Mouse (Mus musculus): ENCODE results near the gene Slco2a1. TPM values are rescaled to one million over a fixed set of nuclear protein-coding genes. Genes with fewer than 3 reads are reported as not detected.

Slco2a1 gene
- total RNA-seq, 4 experiments from 2014 or later = 0.51 to 1.1 (median 0.80) TPM

- DNase-seq (ENCODE audit: low spot score in 2 of 2) = no peak
Measured at GRCm38 (mm10) chr9:103033381-103033780, 44.9 kb downstream of the Slco2a1 start.

DNA sequence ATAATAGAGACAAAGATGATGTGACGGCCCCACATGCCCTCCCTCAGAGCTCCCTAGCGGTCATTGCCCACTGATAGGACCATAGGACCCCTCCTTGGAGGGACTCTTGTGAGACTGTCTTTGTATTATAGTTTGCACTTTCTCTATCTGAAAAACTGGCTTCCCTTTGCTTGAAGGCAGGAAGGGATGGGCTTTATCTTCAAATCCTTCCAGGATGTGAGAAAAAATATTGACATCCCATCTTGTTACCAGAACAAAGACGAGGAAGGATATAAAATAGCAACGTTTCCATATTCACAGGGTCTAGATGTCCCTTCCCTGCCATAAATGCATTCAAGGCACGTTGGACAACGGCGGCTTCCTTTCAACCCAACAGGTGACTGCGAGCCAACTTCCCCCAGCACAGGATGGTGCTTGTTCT, 48.5 kb downstream of the Slco2a1 start:
- no peak for DNase-seq (ENCODE audit: low spot score in 2 of 2)

DNA sequence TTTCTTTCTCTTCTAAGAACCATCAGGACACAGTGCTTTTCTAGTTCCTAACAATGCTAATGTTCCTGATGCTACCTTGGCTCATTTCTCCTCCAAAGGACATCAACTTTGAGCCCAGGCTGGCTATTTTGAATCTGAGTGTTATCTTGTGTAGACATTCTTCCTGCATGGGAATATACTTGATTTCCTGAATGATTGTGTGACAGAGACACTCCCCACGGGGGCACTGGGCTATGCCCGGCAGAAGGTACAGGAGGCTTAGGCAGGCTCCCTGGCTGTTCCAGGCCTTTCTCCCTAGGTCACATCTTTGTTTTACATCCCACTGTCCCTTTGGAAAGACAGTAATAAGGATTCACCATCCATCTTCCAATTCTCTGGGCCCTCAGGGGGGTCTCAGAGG, 49.8 kb downstream of the Slco2a1 start:
- no peak for DNase-seq (ENCODE audit: low spot score in 2 of 2)

GRCm38 (mm10) chr9:103038705-103039104, 50.2 kb downstream of the Slco2a1 start:
- DNase-seq (ENCODE audit: low spot score in 2 of 2) = no peak

- DNase-seq (ENCODE audit: low spot score in 2 of 2) = no peak
Measured at GRCm38 (mm10) chr9:103040581-103040980, 52.1 kb downstream of the Slco2a1 start.

GRCm38 (mm10) chr9:103045406-103045805, 56.9 kb downstream of the Slco2a1 start:
- DNase-seq (ENCODE audit: low spot score in 2 of 2) = no peak

GRCm38 (mm10) chr9:103049049-103049511, 60.6 kb downstream of the Slco2a1 start:
- no peak for DNase-seq (ENCODE audit: low spot score in 2 of 2)

DNA sequence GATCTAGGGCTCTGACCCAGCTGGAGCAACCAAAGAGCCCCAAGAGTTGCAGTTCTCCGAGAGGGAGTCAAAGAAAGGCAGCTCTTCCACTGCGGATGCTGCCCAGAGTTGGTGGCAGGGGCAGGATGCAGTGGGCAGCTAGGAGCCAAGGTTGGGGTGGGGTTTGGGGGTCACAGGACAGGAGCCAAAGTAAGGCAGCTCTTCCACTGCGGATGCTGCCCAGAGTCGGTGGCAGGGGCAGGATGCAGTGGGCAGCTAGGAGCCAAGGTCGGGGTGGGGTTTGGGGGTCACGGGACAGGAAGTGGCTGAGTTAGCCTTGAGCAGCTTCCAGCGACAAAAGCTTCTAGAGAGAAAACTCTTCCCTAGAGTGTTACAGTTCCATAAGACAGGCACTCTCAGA, 65.3 kb downstream of the Slco2a1 start:
- no peak for DNase-seq (ENCODE audit: low spot score in 2 of 2)

- DNase-seq (ENCODE audit: low spot score in 2 of 2) = no peak
Measured at GRCm38 (mm10) chr9:103055061-103055460, 66.5 kb downstream of the Slco2a1 start.

DNA sequence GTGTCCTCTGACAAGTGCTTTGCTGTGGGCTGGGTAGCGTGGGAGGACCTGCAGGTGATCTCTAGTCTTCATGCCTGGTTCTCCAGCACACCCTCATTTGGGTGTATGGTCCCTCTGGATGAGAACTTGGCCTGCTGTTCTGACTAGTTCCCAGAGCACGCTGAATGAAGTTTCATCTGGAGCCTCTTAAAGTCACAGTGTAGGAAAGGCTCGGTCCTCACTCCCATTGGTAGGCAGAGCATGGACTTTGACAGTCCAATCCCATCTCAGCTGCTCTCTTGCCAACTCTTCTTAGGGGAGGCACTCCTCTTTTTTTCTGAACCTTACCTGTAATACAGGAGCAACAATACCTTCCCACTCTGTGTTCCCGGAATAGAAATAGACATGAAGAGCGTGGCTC, 67.7 kb downstream of the Slco2a1 start:
- no peak for DNase-seq (ENCODE audit: low spot score in 2 of 2)

- no peak for DNase-seq (ENCODE audit: low spot score in 2 of 2)
Measured at GRCm38 (mm10) chr9:103060551-103060950, 72.0 kb downstream of the Slco2a1 start.

GRCm38 (mm10) chr9:103061471-103062053, 73.0 kb downstream of the Slco2a1 start:
- no peak for DNase-seq (ENCODE audit: low spot score in 2 of 2)

DNA sequence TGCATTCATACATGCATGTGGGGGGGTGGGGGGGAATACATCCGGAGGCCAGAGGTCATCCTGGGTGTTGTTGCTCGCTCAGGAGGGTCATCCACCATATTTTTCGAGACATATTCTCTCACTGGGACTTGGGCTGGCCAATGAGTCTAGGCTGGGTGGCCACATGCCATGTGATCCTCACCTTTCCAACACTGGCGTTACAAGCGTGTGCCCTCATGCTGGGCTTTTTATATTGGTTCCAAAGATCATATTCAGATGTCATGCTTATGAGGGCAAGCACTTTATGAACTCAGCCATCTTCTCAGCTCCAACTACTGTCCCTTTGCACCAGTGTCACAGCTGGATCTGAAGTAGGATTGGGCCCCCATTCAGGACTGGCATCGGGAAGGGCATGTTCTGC, 75.1 kb downstream of the Slco2a1 start:
- no peak for DNase-seq (ENCODE audit: low spot score in 2 of 2)

DNA sequence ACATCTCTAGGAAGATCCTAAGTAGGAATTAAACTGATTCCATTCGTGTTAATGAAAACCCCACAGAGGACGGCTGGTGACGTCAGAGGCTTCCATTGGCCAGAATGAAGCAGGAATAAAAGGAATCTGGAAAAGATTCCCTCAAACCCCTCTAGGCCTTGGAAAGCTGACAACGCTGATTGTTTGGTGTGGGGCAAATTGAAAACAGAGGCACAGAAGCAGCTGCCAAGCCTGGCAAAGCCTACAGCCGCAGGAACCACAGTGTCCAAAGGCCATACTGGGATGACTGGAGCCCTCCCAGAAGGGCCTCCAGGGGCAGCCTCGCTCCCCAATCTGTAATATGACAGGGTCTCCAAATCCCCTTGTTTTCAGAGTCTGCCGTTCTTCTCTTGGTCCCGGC, 78.3 kb downstream of the Slco2a1 start:
- DNase-seq (ENCODE audit: low spot score in 2 of 2) = no peak

DNA sequence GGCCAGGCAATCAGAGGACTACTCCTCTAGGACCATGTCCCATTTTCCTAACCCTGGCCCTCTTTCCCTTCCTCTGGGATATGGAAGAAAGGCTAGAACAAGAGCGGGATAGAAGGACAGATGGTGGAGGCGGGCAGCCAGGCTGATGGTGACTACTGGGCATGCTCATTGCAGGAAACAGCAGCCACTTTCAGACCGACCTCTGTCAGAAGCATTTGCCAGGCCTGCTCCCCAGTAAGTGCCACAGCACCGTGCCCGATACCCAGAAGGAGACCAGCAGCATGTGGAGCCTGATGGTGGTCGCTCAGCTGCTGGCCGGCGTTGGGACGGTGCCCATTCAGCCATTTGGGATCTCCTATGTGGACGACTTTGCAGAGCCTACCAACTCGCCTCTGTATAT, 79.1 kb downstream of the Slco2a1 start:
- no peak for DNase-seq (ENCODE audit: low spot score in 2 of 2)

- no peak for DNase-seq (ENCODE audit: low spot score in 2 of 2)
Measured at GRCm38 (mm10) chr9:103068769-103069168, 80.3 kb downstream of the Slco2a1 start.

DNA sequence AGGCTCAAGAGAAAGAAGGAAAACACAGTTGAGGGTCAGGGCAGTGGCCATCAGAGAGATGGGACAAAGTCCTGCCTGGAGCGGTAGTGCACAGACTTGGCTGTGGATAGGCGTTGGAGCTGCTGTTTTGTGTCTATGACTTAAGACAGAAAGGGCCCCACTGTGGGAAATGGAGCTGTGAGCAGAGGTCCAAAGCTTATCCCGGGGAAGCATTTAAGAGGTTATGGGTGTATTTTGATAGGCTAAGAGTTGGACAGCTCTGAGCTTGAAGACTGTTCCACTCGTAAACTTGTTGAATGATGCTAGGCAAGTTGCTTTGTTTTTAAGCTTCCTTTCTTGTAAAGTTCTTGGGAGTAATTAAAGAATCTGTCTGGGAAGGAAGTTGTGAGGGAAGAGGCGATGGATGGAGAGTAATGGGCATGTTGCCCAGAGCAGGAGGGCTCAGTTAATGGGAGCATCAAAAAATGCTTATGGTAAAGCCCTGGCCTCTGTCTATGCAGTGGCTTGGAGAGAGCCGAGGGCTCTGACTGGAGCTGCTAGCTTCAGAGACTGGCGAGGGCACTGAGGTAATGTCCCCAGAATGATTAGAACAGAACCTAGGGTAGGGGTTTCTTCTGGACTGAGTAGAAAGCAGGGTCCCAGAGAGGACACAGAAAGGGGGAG, 83.2 kb downstream of the Slco2a1 start:
- DNase-seq (ENCODE audit: low spot score in 2 of 2) = no peak

GRCm38 (mm10) chr9:103072204-103072599, 83.7 kb downstream of the Slco2a1 start:
- DNase-seq (ENCODE audit: low spot score in 2 of 2) = no peak

- DNase-seq (ENCODE audit: low spot score in 2 of 2) = no peak
Measured at GRCm38 (mm10) chr9:103072926-103073515, 84.5 kb downstream of the Slco2a1 start.

- DNase-seq (ENCODE audit: low spot score in 2 of 2) = no peak
Measured at GRCm38 (mm10) chr9:103076836-103077531, 88.5 kb downstream of the Slco2a1 start.

- no peak for DNase-seq (ENCODE audit: low spot score in 2 of 2)
Measured at GRCm38 (mm10) chr9:103078194-103078691, 89.7 kb downstream of the Slco2a1 start.

DNA sequence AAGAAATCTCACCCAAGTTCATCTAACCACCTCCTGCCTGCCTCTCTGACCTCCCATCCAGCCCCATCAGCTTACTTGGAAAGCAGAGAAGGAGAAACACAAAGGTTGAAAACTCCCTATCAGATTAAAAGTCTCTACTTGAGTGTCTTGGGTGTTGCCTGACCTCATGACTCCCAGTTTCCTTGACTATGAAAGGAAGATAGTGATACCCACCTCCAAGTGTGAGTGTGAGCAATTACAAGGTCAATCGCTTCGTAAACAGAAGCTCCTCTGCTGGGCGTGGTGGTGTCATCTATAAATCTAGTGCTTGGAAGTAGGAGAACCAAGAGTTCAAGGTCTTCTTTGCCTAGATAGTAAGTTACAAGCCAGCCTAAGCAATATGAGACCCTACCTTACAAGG, 91.7 kb downstream of the Slco2a1 start:
- DNase-seq (ENCODE audit: low spot score in 2 of 2) = no peak

Measured in gastrocnemius, adult 8-10 months (tissue).